Mouse (Mus musculus) ES-E14 (cell line): ENCODE data around the gene Nnmt.

ENCODE experiments used
- HCFC1 ChIP-seq: IDR thresholded peaks from 2 replicates; pipeline ENCODE4 v1.6.1; 2012; ENCODE audit warnings: low read length, inconsistent platforms, borderline replicate concordance; ENCODE audit not compliant: insufficient read depth
- ZC3H11A ChIP-seq: IDR thresholded peaks from 2 replicates; pipeline ENCODE4 v1.6.1; 2012; ENCODE audit warnings: low read depth, mild to moderate bottlenecking, inconsistent platforms, low read length, borderline replicate concordance
- ZNF384 ChIP-seq: IDR thresholded peaks from 2 replicates; pipeline ENCODE4 v1.6.1; 2012; ENCODE audit warnings: low read depth, low read length, inconsistent platforms

DNA sequence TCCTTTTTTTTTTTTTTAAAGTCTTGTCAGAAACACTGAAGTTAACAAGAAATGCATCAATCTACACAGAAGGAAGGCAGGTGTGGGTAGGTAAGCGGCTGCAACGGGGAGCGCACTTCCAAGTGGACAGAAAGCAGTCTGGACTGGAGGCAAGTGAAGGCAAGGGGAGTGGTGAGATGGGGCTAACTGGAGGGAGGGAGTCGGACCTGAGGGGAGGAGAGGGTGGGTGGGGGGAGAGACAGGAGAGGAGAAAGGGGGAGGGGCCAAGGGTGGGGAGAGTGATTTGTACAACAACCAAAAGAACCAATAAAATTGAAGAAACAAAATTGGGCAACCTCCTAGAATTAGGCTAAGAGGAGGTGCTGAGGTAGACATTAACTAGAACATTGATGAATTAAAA is 47.1 kb upstream of the Nnmt start:
- no peak for TF ChIP-seq HCFC1
- TF ChIP-seq ZC3H11A: no peak
- TF ChIP-seq ZNF384: no peak
